Mouse (Mus musculus) limb, embryonic 14.5 days (tissue): ENCODE measurements around the gene Iqsec1. TPM values are rescaled to one million over a fixed set of nuclear protein-coding genes. Genes with fewer than 3 reads are reported as not detected.

ENCODE experiments used
- ATAC-seq: fragments of 200-750 bp; cut with Nextera tagmentation; 2 replicates; pipeline ENCODE4 v1.8.0; 2017; ENCODE audit warnings: low read depth, moderate number of reproducible peaks, moderate TSS enrichment; ENCODE audit not compliant: low FRiP score
- DNase-seq: peaks from one replicate; pipeline ENCODE4 v3.0.0-alpha.2; 2015; ENCODE audit warnings: low spot score
- H3K27ac ChIP-seq: fragments of 300-500 bp; sonication (generic); replicated peaks from 2 replicates; pipeline ENCODE4 v1.5.1; 2014; ENCODE audit warnings: low read depth, mild to moderate bottlenecking, low read length, moderate library complexity, mixed read lengths
- H3K27me3 ChIP-seq: fragments of 300-500 bp; sonication (generic); 2 replicates; pipeline ENCODE4 v1.6.1; 2014; ENCODE audit warnings: low read length, mixed read lengths; ENCODE audit not compliant: control insufficient read depth, insufficient read depth
- H3K36me3 ChIP-seq: fragments of 300-500 bp; sonication (generic); 2 replicates; pipeline ENCODE4 v1.6.1; 2014; ENCODE audit warnings: mild to moderate bottlenecking, low read length, moderate library complexity, mixed read lengths; ENCODE audit not compliant: control insufficient read depth, insufficient read depth
- H3K4me1 ChIP-seq: fragments of 300-500 bp; sonication (generic); 2 replicates; pipeline ENCODE4 v1.6.1; 2014; ENCODE audit warnings: antibody characterized with exemption, low read length, mixed read lengths; ENCODE audit not compliant: control insufficient read depth, insufficient read depth
- H3K4me2 ChIP-seq: fragments of 300-500 bp; sonication (generic); replicated peaks from 2 replicates; pipeline ENCODE4 v1.6.1; 2014; ENCODE audit warnings: low read depth, mild to moderate bottlenecking, low read length, moderate library complexity; ENCODE audit not compliant: severe bottlenecking
- H3K4me3 ChIP-seq: fragments of 300-500 bp; sonication (generic); replicated peaks from 2 replicates; pipeline ENCODE4 v1.5.1; 2014; ENCODE audit warnings: low read length
- H3K9ac ChIP-seq: fragments of 300-500 bp; sonication (generic); 2 replicates; pipeline ENCODE4 v1.6.1; 2014; ENCODE audit warnings: mild to moderate bottlenecking, low read depth, low read length, moderate library complexity; ENCODE audit not compliant: severe bottlenecking
- H3K9me3 ChIP-seq: fragments of 300-500 bp; sonication (generic); 2 replicates; pipeline ENCODE4 v1.6.1; 2016; ENCODE audit warnings: low read length; ENCODE audit not compliant: control insufficient read depth
- POLR2A ChIP-seq: fragments of 200-500 bp; IDR thresholded peaks from 2 replicates; pipeline ENCODE4 v1.8.0; 2012; ENCODE audit warnings: inconsistent platforms, mild to moderate bottlenecking, moderate library complexity, borderline replicate concordance; ENCODE audit not compliant: insufficient read depth, insufficient read length; ENCODE audit errors: extremely low read depth
- whole genome bisulfite sequencing: fragments of 180-500 bp; shearing (Covaris S2); extraction: QIAGEN DNeasy Blood & Tissue Kit; methylation state at CpG from one replicate; pipeline ENCODE4 v1.1.7; 2014; 5-methylcytosine and 5-hydroxymethylcytosine counted together
- polyA plus RNA-seq, 2 experiments: library from polyadenylated mRNA; depleted of rRNA in 1 of 2; stranded (reverse) in 1 of 2; unstranded in 1 of 2; fragments of >200 nt; fragmentation: Nextera tagmentation in 1 of 2; extraction: Ambion mirVana in 1 of 2; gene quantifications; 2 replicates each; pipeline versions ENCODE4 v1.2.1 to v1.2.3; 2012 to 2014

Gene Iqsec1
- polyA plus RNA-seq, 2 experiments: 17.3 to 58.2 TPM

DNA sequence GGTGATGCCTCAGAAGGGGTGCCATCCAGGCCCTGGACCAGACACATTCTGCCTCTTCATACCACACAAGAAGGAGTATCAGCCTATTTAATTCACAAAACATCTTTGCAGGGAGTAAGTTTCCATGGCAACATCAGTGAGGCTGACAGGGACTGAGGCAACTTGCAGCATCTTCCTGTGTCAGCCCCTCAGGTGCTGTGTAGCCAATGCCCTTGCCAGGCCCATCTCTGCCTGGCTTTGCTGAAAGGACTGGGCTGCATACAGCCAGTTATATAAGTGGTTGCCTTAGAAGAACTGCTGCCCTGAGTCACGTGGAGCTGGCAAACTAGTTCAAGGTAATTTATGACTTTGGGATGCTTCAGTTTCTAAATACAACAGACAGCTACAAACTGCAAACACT lies 140.4 kb downstream of the Iqsec1 start:
- H3K27ac ChIP-seq: no peak overlapping the region
- no peak for TF ChIP-seq POLR2A
- H3K4me3 ChIP-seq: no peak overlapping the region
- 27% methylated on average over 1 of the region's 1 CpGs for WGBS
- DNase-seq (no peak), ATAC-seq (no peak)
- H3K4me2 ChIP-seq: no peak overlapping the region
- no peak overlapping the region for H3K9ac ChIP-seq
- no peaks in the 10 kb centered on the region for H3K9me3 ChIP-seq
- no peaks in the 10 kb centered on the region for H3K27me3 ChIP-seq
- no peaks in the 10 kb centered on the region for H3K36me3 ChIP-seq
- H3K4me1 ChIP-seq: no peaks in the 10 kb centered on the region

DNA sequence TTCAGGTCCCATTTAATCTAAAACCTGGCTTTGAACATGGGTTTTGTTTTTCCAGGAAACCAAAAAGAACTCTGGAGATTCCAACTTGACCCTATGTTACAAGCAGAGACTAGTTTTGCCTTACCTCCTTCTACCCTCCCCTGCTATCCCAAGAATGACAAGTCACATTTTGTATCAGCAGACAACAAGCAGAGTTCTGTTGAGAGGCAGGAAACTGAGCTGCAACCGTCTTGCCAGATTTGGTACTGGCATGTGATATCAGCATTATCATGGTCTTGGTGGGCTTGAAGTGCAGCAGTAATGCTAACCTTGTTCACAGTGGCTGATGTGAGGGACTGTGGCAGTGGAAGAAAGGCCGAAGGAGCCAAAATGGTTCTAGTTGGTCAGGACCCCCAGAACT lies 141.0 kb downstream of the Iqsec1 start:
- H3K27me3 ChIP-seq: no peaks in the 10 kb centered on the region
- H3K4me3 ChIP-seq: no peak overlapping the region
- H3K4me1 ChIP-seq: no peaks in the 10 kb centered on the region
- TF ChIP-seq POLR2A: no peak
- H3K36me3 ChIP-seq: no peaks in the 10 kb centered on the region
- ATAC-seq: no peak
- no peak overlapping the region for H3K4me2 ChIP-seq
- no peaks in the 10 kb centered on the region for H3K9me3 ChIP-seq
- H3K27ac ChIP-seq: no peak overlapping the region
- WGBS: 75% methylated on average over 2 of the region's 2 CpGs
- DNase-seq: no peak
- no peak overlapping the region for H3K9ac ChIP-seq

DNA sequence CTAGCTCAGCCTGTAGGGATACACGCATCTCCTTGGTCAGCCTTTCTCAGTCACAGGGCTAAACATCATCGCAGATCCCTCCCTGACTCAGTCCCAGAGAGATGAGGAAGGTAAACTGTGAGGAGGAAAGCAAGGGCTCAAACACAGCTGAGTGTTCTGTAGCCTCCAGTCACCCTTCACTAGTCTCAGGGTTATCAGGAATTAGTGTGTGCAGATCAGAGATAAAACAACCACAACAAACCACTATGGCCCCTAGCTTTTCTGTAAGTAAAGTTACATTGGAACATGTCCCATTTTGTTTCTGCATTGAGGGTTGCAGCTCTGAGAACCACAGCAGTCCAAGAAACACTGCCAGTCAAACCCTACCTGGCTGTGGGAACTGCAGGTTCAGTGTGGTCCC lies 148.5 kb downstream of the Iqsec1 start:
- no peak overlapping the region for H3K4me3 ChIP-seq
- H3K27me3 ChIP-seq: no peaks in the 10 kb centered on the region
- no peak overlapping the region for H3K27ac ChIP-seq
- H3K9me3 ChIP-seq: no peaks in the 10 kb centered on the region
- ATAC-seq: no peak
- WGBS: 85% methylated on average over 2 of the region's 2 CpGs
- no peak overlapping the region for H3K4me2 ChIP-seq
- H3K9ac ChIP-seq: no peak overlapping the region
- no peaks in the 10 kb centered on the region for H3K4me1 ChIP-seq
- TF ChIP-seq POLR2A: no peak
- no peaks in the 10 kb centered on the region for H3K36me3 ChIP-seq
- no peak for DNase-seq

DNA sequence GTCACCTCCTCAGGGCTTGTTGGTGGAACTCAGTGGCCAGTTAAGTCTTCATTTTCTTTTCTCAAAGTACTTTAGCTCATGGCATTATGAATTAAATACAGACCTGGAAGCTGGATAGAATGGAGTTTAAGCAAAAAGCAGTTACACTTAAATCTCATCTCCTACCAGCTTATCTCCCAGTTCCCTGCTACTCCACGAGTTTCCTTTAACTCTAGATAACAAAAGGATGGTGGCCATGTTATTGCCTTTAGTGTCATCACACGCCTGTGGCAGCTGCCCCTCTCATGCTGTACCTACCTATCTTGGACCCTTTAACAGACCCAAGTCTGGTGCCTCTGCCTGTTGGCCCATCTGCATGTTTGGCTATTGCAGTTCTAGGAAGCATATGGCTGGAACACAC lies 151.7 kb downstream of the Iqsec1 start:
- DNase-seq (no peak), ATAC-seq (no peak)
- no peak for TF ChIP-seq POLR2A
- no peaks in the 10 kb centered on the region for H3K36me3 ChIP-seq
- H3K9ac ChIP-seq: no peak overlapping the region
- no peaks in the 10 kb centered on the region for H3K9me3 ChIP-seq
- no peak overlapping the region for H3K27ac ChIP-seq
- 59% methylated on average over 2 of the region's 2 CpGs for whole genome bisulfite sequencing
- H3K4me2 ChIP-seq: no peak overlapping the region
- no peaks in the 10 kb centered on the region for H3K4me1 ChIP-seq
- no peak overlapping the region for H3K4me3 ChIP-seq
- no peaks in the 10 kb centered on the region for H3K27me3 ChIP-seq

DNA sequence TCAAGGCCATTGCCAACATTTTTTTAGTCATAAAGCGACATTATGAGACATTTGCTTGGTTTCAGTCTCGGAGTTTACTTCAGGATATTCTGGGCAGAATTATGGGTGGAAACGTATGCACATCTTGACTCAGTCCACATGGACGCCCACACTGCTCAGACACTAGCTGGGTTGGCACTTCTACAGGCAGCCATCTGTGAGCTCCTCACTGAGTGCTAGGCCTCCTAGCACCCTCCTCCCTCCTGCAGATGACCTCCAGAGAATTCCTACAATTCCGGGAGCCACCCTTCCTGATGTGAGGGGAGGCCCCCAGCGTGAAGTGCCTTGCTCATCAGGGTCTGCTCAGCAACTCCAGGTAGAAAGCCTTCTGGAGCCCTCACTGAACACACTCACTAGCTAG lies 158.9 kb downstream of the Iqsec1 start:
- WGBS: 78% methylated on average over 6 of the region's 6 CpGs
- H3K9ac ChIP-seq: no peak overlapping the region
- no peak overlapping the region for H3K27ac ChIP-seq
- no peaks in the 10 kb centered on the region for H3K36me3 ChIP-seq
- H3K4me3 ChIP-seq: no peak overlapping the region
- DNase-seq: no peak
- ATAC-seq: no peak
- no peaks in the 10 kb centered on the region for H3K9me3 ChIP-seq
- H3K27me3 ChIP-seq: no peaks in the 10 kb centered on the region
- no peaks in the 10 kb centered on the region for H3K4me1 ChIP-seq
- H3K4me2 ChIP-seq: no peak overlapping the region
- no peak for TF ChIP-seq POLR2A

DNA sequence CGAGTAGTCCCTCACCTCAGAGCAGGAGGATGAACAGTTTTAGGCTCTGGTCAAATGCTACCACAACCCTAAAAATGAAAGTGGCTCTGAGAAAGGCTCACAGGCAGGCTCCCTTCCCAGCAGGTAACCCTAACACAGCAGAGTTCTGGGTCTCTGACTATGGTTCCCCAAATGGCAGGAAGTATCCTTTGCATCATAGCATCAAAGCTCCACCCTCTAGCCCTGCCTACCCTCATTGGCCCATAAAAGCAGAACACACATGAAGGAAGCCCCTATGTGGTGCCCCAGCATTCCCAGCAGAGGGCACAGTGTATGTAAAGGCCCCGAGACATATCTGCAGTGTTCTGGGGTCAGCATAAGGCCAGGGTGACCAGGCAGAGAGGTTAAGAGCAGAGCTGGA lies 163.4 kb downstream of the Iqsec1 start:
- no peaks in the 10 kb centered on the region for H3K4me1 ChIP-seq
- ATAC-seq (no peak), DNase-seq (no peak)
- H3K9ac ChIP-seq: no peak overlapping the region
- no peak overlapping the region for H3K27ac ChIP-seq
- WGBS: 69% methylated on average over 2 of the region's 2 CpGs
- H3K36me3 ChIP-seq: no peaks in the 10 kb centered on the region
- H3K4me3 ChIP-seq: no peak overlapping the region
- H3K27me3 ChIP-seq: no peaks in the 10 kb centered on the region
- H3K9me3 ChIP-seq: no peaks in the 10 kb centered on the region
- no peak overlapping the region for H3K4me2 ChIP-seq
- no peak for TF ChIP-seq POLR2A
